Mouse (Mus musculus) lung, adult 2 months (tissue): Measurements from ENCODE around the gene Slit3.

Experiments
- CTCF ChIP-seq: fragments of 200-500 bp; IDR thresholded peaks from 2 replicates; pipeline ENCODE4 v1.5.1; 2011; ENCODE audit warnings: mild to moderate bottlenecking, low read length, control low read depth; ENCODE audit not compliant: insufficient read depth
- POLR2A ChIP-seq: fragments of 200-500 bp; IDR thresholded peaks from 2 replicates; pipeline ENCODE4 v1.6.1; 2011; ENCODE audit warnings: low read depth, mild to moderate bottlenecking, control low read depth, low read length, borderline replicate concordance; ENCODE audit errors: extremely low read depth

- TF ChIP-seq CTCF (no peak), POLR2A (no peak)
Measured at GRCm38 (mm10) chr11:35248088-35248487, 127.1 kb downstream of the Slit3 start.
